Mouse (Mus musculus): ENCODE data around the gene Irf7. TPM values are rescaled to one million over a fixed set of nuclear protein-coding genes. Genes with fewer than 3 reads are reported as not detected.
A peak's percentile ranks its signal among the peaks of the same experiment; 100 is the strongest.

Irf7 gene
- polyA plus RNA-seq, 1 experiment from 2014 or later, result 0.58 TPM

DNA sequence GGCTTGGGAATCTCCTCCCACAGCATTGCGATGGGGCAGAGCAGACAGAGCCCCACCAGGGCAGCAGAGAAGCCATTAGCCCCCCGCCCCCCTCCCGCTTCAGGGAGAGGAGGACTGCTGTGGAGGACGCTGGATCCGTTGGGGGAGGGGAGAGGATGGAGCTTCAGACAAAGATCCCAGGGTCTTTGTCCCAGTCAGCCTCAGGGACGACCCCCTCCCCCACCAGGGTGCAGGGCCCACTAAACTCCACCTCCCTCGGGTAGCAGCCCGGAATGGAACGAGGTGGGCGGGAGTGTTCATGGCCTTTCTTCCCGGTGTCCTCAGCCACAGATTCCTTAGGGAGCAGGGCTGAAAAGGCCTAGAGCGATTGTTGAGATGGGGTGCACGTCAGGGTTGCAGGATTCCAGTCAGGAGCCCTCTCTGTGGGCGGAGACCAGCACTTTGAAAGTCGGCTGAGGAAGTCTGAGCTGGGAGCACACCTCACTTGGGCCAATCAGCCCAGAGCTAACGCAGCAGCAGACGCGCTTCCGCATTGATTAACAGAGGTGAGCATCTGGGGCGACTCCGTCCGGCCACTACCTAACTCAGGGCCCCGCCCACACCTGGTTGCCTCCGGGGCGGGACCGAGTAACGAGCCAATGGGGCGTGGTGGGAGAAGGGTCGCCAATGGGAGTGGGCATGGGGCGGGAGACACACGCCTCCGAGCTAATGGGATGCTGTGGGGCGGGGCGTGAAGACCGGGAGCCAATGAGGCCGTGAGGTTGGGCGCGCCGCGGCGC, 51.0 kb downstream of the Irf7 start, which contains the start of gene Rassf7:
Gene Rassf7 (plus strand): TSS at position 760 of the 779 bp plus-strand sequence.
- peak within 1 kb of the TSS; percentile 81 for H3K4me3 ChIP-seq
- WGBS, result under 1% methylated on average over 41 of the region's 41 CpGs
- DNase-seq (ENCODE audit: low spot score), result peak; percentile 97
- peak within 1 kb of the TSS; percentile 97 for H3K27ac ChIP-seq (replicated peaks)
- H3K27me3 ChIP-seq (ENCODE audit: low read depth, poor library complexity, severe bottlenecking), result no peaks in the 10 kb centered on the region
- H3K4me1 ChIP-seq, result peaks cover 73% of the 10 kb centered on the region
- peaks cover 34% of the 10 kb centered on the region for H3K36me3 ChIP-seq
- no peaks in the 10 kb centered on the region for H3K9me3 ChIP-seq (replicated peaks)

DNA sequence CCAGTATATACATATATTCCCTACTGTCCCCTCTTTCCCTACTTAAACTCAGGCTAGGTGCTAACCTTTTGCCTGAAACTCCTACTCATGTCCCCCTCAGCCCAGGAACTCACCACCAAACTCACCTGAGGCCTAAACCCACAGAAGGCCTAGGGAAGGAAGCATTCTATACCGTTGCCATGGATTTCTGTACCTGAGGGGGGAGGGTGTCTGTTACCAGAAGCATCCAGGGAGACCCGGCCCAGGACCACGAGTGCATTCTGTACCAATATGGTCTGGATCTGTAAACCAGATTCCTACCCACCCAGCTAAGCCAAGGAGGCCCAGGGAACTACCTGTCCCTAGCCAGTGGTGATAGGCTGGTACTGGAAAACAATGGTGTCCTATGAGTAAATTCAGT, 52.0 kb downstream of the Irf7 start:
- H3K36me3 ChIP-seq, result peaks cover 25% of the 10 kb centered on the region
- H3K9me3 ChIP-seq (replicated peaks), result no peaks in the 10 kb centered on the region
- WGBS, result 79% methylated on average over 3 of the region's 3 CpGs
- peaks cover 63% of the 10 kb centered on the region for H3K4me1 ChIP-seq
- no peaks in the 10 kb centered on the region for H3K27me3 ChIP-seq (ENCODE audit: low read depth, poor library complexity, severe bottlenecking)
- peak overlapping the region; percentile 81 for H3K4me3 ChIP-seq
- H3K27ac ChIP-seq (replicated peaks), result peak overlapping the region; percentile 97
- no peak for DNase-seq (ENCODE audit: low spot score)

DNA sequence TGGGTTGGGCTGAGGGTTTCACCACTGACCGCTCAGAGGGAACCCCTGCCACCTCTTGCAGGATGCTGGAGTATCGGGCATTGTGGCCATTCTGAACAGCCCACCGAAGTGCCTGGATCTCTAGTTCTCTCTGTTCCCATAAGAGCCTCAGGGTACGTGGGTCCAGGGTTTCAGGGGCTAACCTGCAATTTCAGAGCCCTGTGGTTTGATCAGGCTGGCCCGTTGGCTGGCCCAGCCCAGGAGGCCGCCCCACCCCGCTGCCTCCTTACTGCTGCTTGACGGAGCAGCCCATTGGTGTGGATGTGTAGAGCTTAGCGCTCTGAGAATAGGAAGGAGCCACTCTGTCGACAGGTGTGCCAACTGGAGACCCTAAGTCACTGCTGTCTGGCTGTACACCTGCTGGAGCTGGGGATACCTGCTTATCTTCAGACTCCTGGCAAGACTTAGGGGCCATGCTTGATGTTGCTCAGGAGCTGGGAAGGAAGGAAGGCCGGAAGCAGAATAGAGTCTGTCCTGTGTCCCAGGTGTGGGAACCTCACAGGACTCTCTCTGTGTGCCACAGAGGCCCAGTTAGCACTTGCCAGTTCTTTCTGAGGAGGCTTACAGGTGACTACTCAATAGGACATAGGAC, 52.6 kb downstream of the Irf7 start, which contains the start of gene Lmntd2:
Gene Lmntd2 (minus strand): TSS at position 476 of the 631 bp plus-strand sequence.
- no peaks in the 10 kb centered on the region for H3K27me3 ChIP-seq (ENCODE audit: low read depth, poor library complexity, severe bottlenecking)
- DNase-seq (ENCODE audit: low spot score), result no peak
- 91% methylated on average over 11 of the region's 11 CpGs for WGBS
- H3K27ac ChIP-seq (replicated peaks), result peak within 1 kb of the TSS; percentile 97
- H3K9me3 ChIP-seq (replicated peaks), result no peaks in the 10 kb centered on the region
- peak within 1 kb of the TSS; percentile 81 for H3K4me3 ChIP-seq
- peaks cover 63% of the 10 kb centered on the region for H3K4me1 ChIP-seq
- peaks cover 19% of the 10 kb centered on the region for H3K36me3 ChIP-seq

DNA sequence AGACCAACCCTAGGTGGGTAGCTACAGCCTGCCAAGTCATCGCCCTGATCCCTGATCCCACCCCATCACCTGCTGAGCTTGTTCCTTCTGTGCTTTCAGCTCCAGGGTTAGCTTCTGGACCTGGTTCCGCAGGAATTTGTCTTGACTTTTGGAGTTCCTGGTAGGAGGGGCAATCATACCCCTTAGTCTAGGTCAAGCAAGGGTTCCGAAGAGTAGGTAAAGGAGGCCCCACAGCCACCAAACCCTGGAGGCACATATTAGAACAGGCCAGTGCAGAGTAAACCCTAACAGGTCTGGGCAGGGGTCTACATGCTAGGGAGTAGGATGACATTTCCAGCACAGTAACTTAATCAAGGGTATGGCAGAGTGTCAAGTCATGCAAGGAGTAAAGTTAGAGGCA, 53.1 kb downstream of the Irf7 start:
- Histone ChIP-seq H3K36me3 (peaks cover 13% of the 10 kb centered on the region), H3K9me3 (replicated peaks) (no peaks in the 10 kb centered on the region), H3K27me3 (ENCODE audit: low read depth, poor library complexity, severe bottlenecking) (no peaks in the 10 kb centered on the region), H3K4me1 (peaks cover 63% of the 10 kb centered on the region), H3K4me3 (no peak overlapping the region), H3K27ac (replicated peaks) (peak overlapping the region; percentile 97; the same call in 1 of the 2 replicates)
- WGBS, result 86% methylated on average over 3 of the region's 3 CpGs
- DNase-seq (ENCODE audit: low spot score), result no peak

MicroRNAs encoded within 50 kb of the gene (microRNA counts, 519-probe panel; counts per million panel counts)
- 7,033 counts per million, percentile 67 among the panel's probes with 10 or more counts for microRNA mmu-miR-210

Small RNAs within 50 kb of the gene (microRNA-seq; reads per million reads assigned to microRNA genes)
- gene Mir210, result 830 reads per million, percentile 75 among the genes with 10 or more reads in this experiment

Other genes starting within 250 kb of the Irf7 start
- 0.21 TPM in 1 of 2 replicates, not detected in the other for gene Ifitm6, start 248.6 kb downstream of the Irf7 start, polyA plus RNA-seq (2016; fragmentation: Nextera tagmentation; extraction: Ambion mirVana)
- gene Gm17387, start 237.3 kb downstream of the Irf7 start, polyA plus RNA-seq (2016; fragmentation: Nextera tagmentation; extraction: Ambion mirVana), result not detected in 2 replicates
- 26.8 and 29.4 TPM in 2 replicates for gene B4galnt4, start 205.4 kb downstream of the Irf7 start, polyA plus RNA-seq (2016; fragmentation: Nextera tagmentation; extraction: Ambion mirVana)
- 1.8 and 2.0 TPM in 2 replicates for gene Pkp3, start 188.3 kb downstream of the Irf7 start, polyA plus RNA-seq (2016; fragmentation: Nextera tagmentation; extraction: Ambion mirVana)
- 2.3 and 2.5 TPM in 2 replicates for gene Sigirr, start 165.9 kb downstream of the Irf7 start, polyA plus RNA-seq (2016; fragmentation: Nextera tagmentation; extraction: Ambion mirVana)
- gene Ano9, start 148.7 kb downstream of the Irf7 start, polyA plus RNA-seq (2016; fragmentation: Nextera tagmentation; extraction: Ambion mirVana), result 0.07 and 0.16 TPM in 2 replicates
- gene Ptdss2, start 144.1 kb downstream of the Irf7 start, polyA plus RNA-seq (2016; fragmentation: Nextera tagmentation; extraction: Ambion mirVana), result 86.5 and 94.7 TPM in 2 replicates
- gene Rnh1, start 93.6 kb downstream of the Irf7 start, polyA plus RNA-seq (2016; fragmentation: Nextera tagmentation; extraction: Ambion mirVana), result 64.5 and 66.6 TPM in 2 replicates
- gene Hras, start 72.5 kb downstream of the Irf7 start, polyA plus RNA-seq (2016; fragmentation: Nextera tagmentation; extraction: Ambion mirVana), result 84.2 and 87.5 TPM in 2 replicates
- 14.4 and 14.6 TPM in 2 replicates for gene Lrrc56, start 72.3 kb downstream of the Irf7 start, polyA plus RNA-seq (2016; fragmentation: Nextera tagmentation; extraction: Ambion mirVana)
- gene Lmntd2, start 52.4 kb downstream of the Irf7 start, polyA plus RNA-seq (2016; fragmentation: Nextera tagmentation; extraction: Ambion mirVana), result 3.8 and 5.1 TPM in 2 replicates
- gene Rassf7, start 50.6 kb downstream of the Irf7 start, polyA plus RNA-seq (2016; fragmentation: Nextera tagmentation; extraction: Ambion mirVana), result 55.6 and 57.2 TPM in 2 replicates
- 114 and 125 TPM in 2 replicates for gene Phrf1, start 37.7 kb downstream of the Irf7 start, polyA plus RNA-seq (2016; fragmentation: Nextera tagmentation; extraction: Ambion mirVana)
- gene Cdhr5, start 10.3 kb upstream of the Irf7 start, polyA plus RNA-seq (2016; fragmentation: Nextera tagmentation; extraction: Ambion mirVana), result not detected in 2 replicates
- gene Sct, start 12.7 kb upstream of the Irf7 start, polyA plus RNA-seq (2016; fragmentation: Nextera tagmentation; extraction: Ambion mirVana), result 0.79 and 2.4 TPM in 2 replicates
- gene Drd4, start 25.5 kb upstream of the Irf7 start, polyA plus RNA-seq (2016; fragmentation: Nextera tagmentation; extraction: Ambion mirVana), result 0.32 and 0.62 TPM in 2 replicates
- gene Deaf1, start 61.2 kb upstream of the Irf7 start, polyA plus RNA-seq (2016; fragmentation: Nextera tagmentation; extraction: Ambion mirVana), result 57.4 and 67.2 TPM in 2 replicates
- 52.2 and 58.1 TPM in 2 replicates for gene Tmem80, start 61.3 kb upstream of the Irf7 start, polyA plus RNA-seq (2016; fragmentation: Nextera tagmentation; extraction: Ambion mirVana)
- 3.4 and 3.8 TPM in 2 replicates for gene Eps8l2, start 72.4 kb upstream of the Irf7 start, polyA plus RNA-seq (2016; fragmentation: Nextera tagmentation; extraction: Ambion mirVana)
- gene Taldo1, start 125.7 kb upstream of the Irf7 start, polyA plus RNA-seq (2016; fragmentation: Nextera tagmentation; extraction: Ambion mirVana), result 339 and 342 TPM in 2 replicates
- 45.1 and 47.0 TPM in 2 replicates for gene Gatd1, start 147.7 kb upstream of the Irf7 start, polyA plus RNA-seq (2016; fragmentation: Nextera tagmentation; extraction: Ambion mirVana)
- gene Cend1, start 163.0 kb upstream of the Irf7 start, polyA plus RNA-seq (2016; fragmentation: Nextera tagmentation; extraction: Ambion mirVana), result 8.9 and 15.1 TPM in 2 replicates
- gene Slc25a22, start 171.4 kb upstream of the Irf7 start, polyA plus RNA-seq (2016; fragmentation: Nextera tagmentation; extraction: Ambion mirVana), result 43.7 and 48.4 TPM in 2 replicates
- 18.8 and 20.9 TPM in 2 replicates for gene Pidd1, start 177.5 kb upstream of the Irf7 start, polyA plus RNA-seq (2016; fragmentation: Nextera tagmentation; extraction: Ambion mirVana)
- 905 and 1,135 TPM in 2 replicates for gene Rplp2, start 180.9 kb upstream of the Irf7 start, polyA plus RNA-seq (2016; fragmentation: Nextera tagmentation; extraction: Ambion mirVana)
- gene Pnpla2, start 188.7 kb upstream of the Irf7 start, polyA plus RNA-seq (2016; fragmentation: Nextera tagmentation; extraction: Ambion mirVana), result 15.2 and 17.5 TPM in 2 replicates
- gene Cracr2b, start 194.6 kb upstream of the Irf7 start, polyA plus RNA-seq (2016; fragmentation: Nextera tagmentation; extraction: Ambion mirVana), result 4.1 and 6.9 TPM in 2 replicates
- 17.3 and 17.6 TPM in 2 replicates for gene Cd151, start 200.9 kb upstream of the Irf7 start, polyA plus RNA-seq (2016; fragmentation: Nextera tagmentation; extraction: Ambion mirVana)
- gene Polr2l, start 208.7 kb upstream of the Irf7 start, polyA plus RNA-seq (2016; fragmentation: Nextera tagmentation; extraction: Ambion mirVana), result 82.1 and 85.0 TPM in 2 replicates
- gene Tspan4, start 208.8 kb upstream of the Irf7 start, polyA plus RNA-seq (2016; fragmentation: Nextera tagmentation; extraction: Ambion mirVana), result 33.3 and 38.7 TPM in 2 replicates